Mouse (Mus musculus): ENCODE measurements around the gene Rbm14.

Gene Rbm14

GRCm38 (mm10) chr19:4811063-4811908, at the start of gene Rbm14, which contains the start of gene Gm21992:
Gene Rbm14 (minus strand): TSS chr19:4811634.
Gene Gm21992 (minus strand): TSS chr19:4811612.
- peak; percentile 96 to 97 for DNase-seq (ENCODE audit: low spot score in 2 of 2)

- no peak for DNase-seq (ENCODE audit: low spot score in 2 of 2)
These were observed 47.6 kb upstream of the Rbm14 start for GRCm38 (mm10) chr19:4859081-4859480.

GRCm38 (mm10) chr19:4855951-4856350, 44.5 kb upstream of the Rbm14 start:
- DNase-seq (ENCODE audit: low spot score in 2 of 2) = no peak

GRCm38 (mm10) chr19:4855470-4855820, 44.0 kb upstream of the Rbm14 start:
- no peak for DNase-seq (ENCODE audit: low spot score in 2 of 2)

GRCm38 (mm10) chr19:4854552-4855469, 43.4 kb upstream of the Rbm14 start, which contains the start of gene Ctsf:
Gene Ctsf (plus strand): TSS chr19:4855130.
- DNase-seq (ENCODE audit: low spot score in 2 of 2) = peak; percentile 32 to 35

GRCm38 (mm10) chr19:4850281-4850680, 38.8 kb upstream of the Rbm14 start:
- DNase-seq (ENCODE audit: low spot score in 2 of 2) = no peak

GRCm38 (mm10) chr19:4849800-4850199, 38.4 kb upstream of the Rbm14 start:
- DNase-seq (ENCODE audit: low spot score in 2 of 2) = no peak

GRCm38 (mm10) chr19:4847490-4847889, 36.1 kb upstream of the Rbm14 start:
- peak in 1 of 2 experiments; percentile 10 for DNase-seq (ENCODE audit: low spot score in 2 of 2)

- no peak for DNase-seq (ENCODE audit: low spot score in 2 of 2)
These were observed 34.4 kb upstream of the Rbm14 start for GRCm38 (mm10) chr19:4845846-4846245.

GRCm38 (mm10) chr19:4842611-4843010, 31.2 kb upstream of the Rbm14 start:
- DNase-seq (ENCODE audit: low spot score in 2 of 2) = no peak

GRCm38 (mm10) chr19:4840848-4841247, 29.4 kb upstream of the Rbm14 start:
- no peak for DNase-seq (ENCODE audit: low spot score in 2 of 2)

GRCm38 (mm10) chr19:4839149-4839548, 27.7 kb upstream of the Rbm14 start, which contains the start of the genes Ccs and Ccdc87:
Gene Ccs (minus strand): TSS chr19:4839332.
Gene Ccdc87 (plus strand): TSS chr19:4839366.
- peak; percentile 95 for DNase-seq (ENCODE audit: low spot score in 2 of 2)

- DNase-seq (ENCODE audit: low spot score in 2 of 2) = no peak
These were observed 27.2 kb upstream of the Rbm14 start for GRCm38 (mm10) chr19:4838526-4839140.

GRCm38 (mm10) chr19:4837049-4837448, 25.6 kb upstream of the Rbm14 start:
- DNase-seq (ENCODE audit: low spot score in 2 of 2) = no peak

GRCm38 (mm10) chr19:4836096-4836495, 24.7 kb upstream of the Rbm14 start:
- no peak for DNase-seq (ENCODE audit: low spot score in 2 of 2)

- DNase-seq (ENCODE audit: low spot score in 2 of 2) = no peak
These were observed 22.5 kb upstream of the Rbm14 start for GRCm38 (mm10) chr19:4833977-4834376.

GRCm38 (mm10) chr19:4829156-4829555, 17.7 kb upstream of the Rbm14 start:
- no peak for DNase-seq (ENCODE audit: low spot score in 2 of 2)

- DNase-seq (ENCODE audit: low spot score in 2 of 2) = no peak
These were observed 17.1 kb upstream of the Rbm14 start for GRCm38 (mm10) chr19:4828444-4829114.

- DNase-seq (ENCODE audit: low spot score in 2 of 2) = no peak
These were observed 9.4 kb upstream of the Rbm14 start for GRCm38 (mm10) chr19:4820678-4821303.

- DNase-seq (ENCODE audit: low spot score in 2 of 2) = no peak
These were observed 5.9 kb upstream of the Rbm14 start for GRCm38 (mm10) chr19:4817182-4817835.
